ENCODE assay signal across 29 mouse cellular contexts in genomic region chr9:70194622-70195021, GRCm38 (mm10). TPM values are rescaled to one million over a fixed set of nuclear protein-coding genes. Genes with fewer than 3 reads are reported as not detected.
A peak's percentile ranks its signal among the peaks of the same experiment; 100 is the strongest.
DNase-seq lines count a peak whose midpoint lies in the region; ATAC-seq and TF ChIP-seq lines count a peak whose summit lies in the region.
"Had no signal": no experiment of that assay in that cellular context is flagged by ENCODE, and none has a peak within 500 bp of the region (broad histone marks: within the 10 kb centered on the region; RNA-seq: fewer than 3 reads in every experiment).

No protein-coding gene starts in this region.

- 68% methylated on average over 11 of the region's 11 CpGs for WGBS in lung, embryonic 16.5 days
- 82% methylated on average over 11 of the region's 11 CpGs for WGBS in kidney, adult 2 months
- 84% methylated on average over 11 of the region's 11 CpGs for WGBS in midbrain, embryonic 15.5 days

- TF ChIP-seq RAD21 in CH12.LX (IDR thresholded peaks at IDR 0.05; ENCODE audit: low read depth, low read length): no peak; the same call in 1 of the 2 replicates

- no peaks in the 10 kb centered on the region for H3K36me3 ChIP-seq in lung, embryonic 16.5 days (ENCODE audit: control insufficient read depth, insufficient read depth, low read length)
- H3K36me3 ChIP-seq in CH12.LX (replicated peaks in 1 of 2; ENCODE audit: control insufficient read depth in 1 of 2, insufficient read depth in 1 of 2, low read length in 1 of 2): peaks cover 0 to 15% of the 10 kb centered on the region in 2 experiments
- H3K36me3 ChIP-seq in kidney, adult 2 months (ENCODE audit: control insufficient read depth, insufficient read depth, low read length): no peaks in the 10 kb centered on the region
- no peaks in the 10 kb centered on the region for H3K36me3 ChIP-seq in midbrain, embryonic 15.5 days (replicated peaks)
- H3K36me3 ChIP-seq: heart, embryonic 10.5 days; hindbrain, embryonic 15.5 days; intestine, embryonic 15.5 days; limb, embryonic 12.5 days had no signal

- TF ChIP-seq POLR2A in CH12.LX (IDR thresholded peaks at IDR 0.05; ENCODE audit: low read depth, low read length): peak; percentile 51
- no peak for TF ChIP-seq POLR2A in kidney, adult 2 months (IDR thresholded peaks at IDR 0.05; ENCODE audit: low read depth, low read length)

- no peak overlapping the region for H3K27ac ChIP-seq in lung, embryonic 16.5 days (ENCODE audit: low read length)
- H3K27ac ChIP-seq in CH12.LX (ENCODE audit: insufficient read depth, low read depth): no peak overlapping the region
- H3K27ac ChIP-seq in kidney, adult 2 months (ENCODE audit: insufficient read depth, low read depth, low read length): no peak overlapping the region
- no peak overlapping the region for H3K27ac ChIP-seq in midbrain, embryonic 15.5 days
- H3K27ac ChIP-seq: gastrocnemius, adult 2 months; heart, embryonic 10.5 days; hindbrain, embryonic 15.5 days; intestine, embryonic 15.5 days; layer of hippocampus, adult 2 months; limb, embryonic 12.5 days had no signal

- DNase-seq in lung, postnatal 36 days: no peak
- no peak for DNase-seq in CH12.LX (ENCODE audit: extremely low read depth)
- DNase-seq in WW6 (ENCODE audit: low read depth, low spot score): peak; percentile 64
- peak; percentile 35 for DNase-seq in testis, postnatal 14 days (ENCODE audit: low spot score)
- no peak for DNase-seq in layer of hippocampus, adult 8-10 months (ENCODE audit: low spot score in 2 of 2)
- DNase-seq in kidney, adult 2 months: no peak
- DNase-seq: adrenal gland, adult 8-10 months; cerebellum, adult 8-10 months; cerebellum, postnatal 36 days; embryo, embryonic 11 days; gastrocnemius, adult 2 months; kidney, adult 9 months; kidney, postnatal 14 days; liver, postnatal 0 days; right cerebral cortex, postnatal 14 days; thymus, adult 2 months had no signal

- no peak for TF ChIP-seq EP300 in CH12.LX (IDR thresholded peaks at IDR 0.05; ENCODE audit: low read length)

- H3K4me2 ChIP-seq in lung, embryonic 16.5 days (ENCODE audit: low read depth, low read length): no peak overlapping the region
- no peak overlapping the region for H3K4me2 ChIP-seq in CH12.LX (ENCODE audit: insufficient read depth, low read depth, poor library complexity, severe bottlenecking)
- no peak overlapping the region for H3K4me2 ChIP-seq in midbrain, embryonic 15.5 days
- H3K4me2 ChIP-seq: hindbrain, embryonic 15.5 days; intestine, embryonic 15.5 days; limb, embryonic 12.5 days; liver, embryonic 11.5 days; midbrain, embryonic 11.5 days had no signal

- TF ChIP-seq CTCF in CH12.LX (conservative IDR thresholded peaks at IDR 0.05 in 1 of 2, IDR thresholded peaks at IDR 0.05 in 1 of 2; ENCODE audit: low read depth in 2 of 2, low read length in 2 of 2): peak in 1 of 2 experiments; percentile 44; a peak in 2 of 4 replicates
- TF ChIP-seq CTCF in kidney, adult 2 months (conservative IDR thresholded peaks at IDR 0.05; ENCODE audit: insufficient read depth, insufficient read length, low read depth, low read length): no peak

- no peaks in the 10 kb centered on the region for H3K79me2 ChIP-seq in CH12.LX (replicated peaks; ENCODE audit: control insufficient read depth, extremely low read depth, insufficient read depth, poor library complexity, severe bottlenecking)

- H3K4me1 ChIP-seq in lung, embryonic 16.5 days (replicated peaks; ENCODE audit: control insufficient read depth, insufficient read depth, low read length): no peaks in the 10 kb centered on the region
- H3K4me1 ChIP-seq in CH12.LX (ENCODE audit: control insufficient read depth in 1 of 2, insufficient read depth in 2 of 2): peaks cover 6 to 18% of the 10 kb centered on the region in 2 experiments
- H3K4me1 ChIP-seq in kidney, adult 2 months (ENCODE audit: control insufficient read depth, insufficient read depth, low read length): no peaks in the 10 kb centered on the region
- no peaks in the 10 kb centered on the region for H3K4me1 ChIP-seq in midbrain, embryonic 15.5 days
- H3K4me1 ChIP-seq: hindbrain, embryonic 15.5 days; intestine, embryonic 15.5 days; limb, embryonic 12.5 days had no signal

- no peaks in the 10 kb centered on the region for H3K27me3 ChIP-seq in lung, embryonic 16.5 days (ENCODE audit: control insufficient read depth, insufficient read depth, low read depth, low read length)
- H3K27me3 ChIP-seq in CH12.LX (replicated peaks): no peaks in the 10 kb centered on the region
- H3K27me3 ChIP-seq in kidney, adult 2 months (replicated peaks; ENCODE audit: control insufficient read depth, insufficient read depth, low read length): no peaks in the 10 kb centered on the region
- H3K27me3 ChIP-seq in midbrain, embryonic 15.5 days (replicated peaks): no peaks in the 10 kb centered on the region
- H3K27me3 ChIP-seq: hindbrain, embryonic 15.5 days; intestine, embryonic 15.5 days; limb, embryonic 12.5 days had no signal

- H3K9ac ChIP-seq in lung, embryonic 16.5 days (ENCODE audit: low read length): no peak overlapping the region
- no peak overlapping the region for H3K9ac ChIP-seq in CH12.LX (ENCODE audit: insufficient read depth, low read depth)
- no peak overlapping the region for H3K9ac ChIP-seq in midbrain, embryonic 15.5 days
- H3K9ac ChIP-seq: hindbrain, embryonic 15.5 days; intestine, embryonic 15.5 days; limb, embryonic 12.5 days; liver, postnatal 0 days had no signal

- in situ Hi-C loops in CH12.LX (cut with MboI; ENCODE audit: low pct_ligation_motif_present, low pct_unique_long_range_greater_than_20kb, low sequenced_read_pairs): loop anchor here (25.0 kb wide), 1 partner anchor 318 kb away; the partner anchor contains the start of gene Rnf111

- ATAC-seq in lung, embryonic 16.5 days (ENCODE audit: low read depth): peak; percentile 38; the same call in 1 of the 2 replicates
- no peak for ATAC-seq in midbrain, embryonic 15.5 days (replicated peaks)
- ATAC-seq: activated CD4-positive, CD25-positive, alpha-beta regulatory T cell, adult 4 months; forebrain, embryonic 14.5 days; intestine, embryonic 15.5 days; liver, postnatal 0 days had no signal

- dilution Hi-C loops in CH12.LX (cut with MboI; ENCODE audit: extremely low pct_ligation_motif_present, extremely low pct_unique_long_range_greater_than_20kb, low sequenced_read_pairs): no loop called here

- H3K4me3 ChIP-seq in lung, embryonic 16.5 days (ENCODE audit: low read length): no peak overlapping the region
- peak overlapping the region in 1 of 3 experiments; percentile 41 for H3K4me3 ChIP-seq in CH12.LX (replicated peaks in 1 of 3; ENCODE audit: low read depth in 2 of 3, low read length in 2 of 3, poor library complexity in 1 of 3)
- no peak overlapping the region for H3K4me3 ChIP-seq in kidney, adult 2 months (ENCODE audit: insufficient read depth, low read depth, low read length)
- H3K4me3 ChIP-seq in midbrain, embryonic 15.5 days: no peak overlapping the region
- H3K4me3 ChIP-seq: gastrocnemius, adult 2 months; heart, embryonic 10.5 days; hindbrain, embryonic 15.5 days; intestine, embryonic 15.5 days; layer of hippocampus, adult 2 months; limb, embryonic 12.5 days had no signal

- H3K9me3 ChIP-seq in lung, embryonic 16.5 days (ENCODE audit: control insufficient read depth, low read length): no peaks in the 10 kb centered on the region
- no peaks in the 10 kb centered on the region for H3K9me3 ChIP-seq in CH12.LX (replicated peaks; ENCODE audit: low read length)
- H3K9me3 ChIP-seq in midbrain, embryonic 15.5 days: no peaks in the 10 kb centered on the region
- H3K9me3 ChIP-seq: heart, embryonic 10.5 days; hindbrain, embryonic 15.5 days; intestine, embryonic 15.5 days; limb, embryonic 12.5 days had no signal

TF ChIP-seq in CH12.LX, 34 proteins besides CTCF, POLR2A, EP300 and RAD21:
- TF ChIP-seq MYC (IDR thresholded peaks at IDR 0.05; ENCODE audit: low read depth, low read length) (no peak), IRF4 (IDR thresholded peaks at IDR 0.05; ENCODE audit: low read depth, low read length) (no peak), GABPA (IDR thresholded peaks at IDR 0.05; ENCODE audit: insufficient replicate concordance, low read depth, low read length) (no peak), ELF1 (IDR thresholded peaks at IDR 0.05; ENCODE audit: low read depth, low read length) (peak; percentile 47; the same call in 1 of the 2 replicates), E2F4 (IDR thresholded peaks at IDR 0.05; ENCODE audit: insufficient replicate concordance, low read depth, low read length) (no peak), HCFC1 (IDR thresholded peaks at IDR 0.05; ENCODE audit: low read depth, low read length) (peak; percentile 62), SMC3 (IDR thresholded peaks at IDR 0.05; ENCODE audit: low read depth, low read length) (peak; percentile 32)
TF ChIP-seq in CH12.LX: peak in this region for 3.

RNA-seq across cellular contexts. Expression of gene Myo1e, which starts 12.5 kb away (rescaled TPM):
- polyA plus RNA-seq in lung, embryonic 16.5 days (2015; fragmentation: Nextera tagmentation; extraction: Ambion mirVana): 46.2 and 50.1 TPM in 2 replicates
- total RNA-seq in CH12.LX (2012; rRNA removed): 97.6 and 98.7 TPM in 2 replicates
- total RNA-seq in CH12.LX (2014; rRNA removed): 82.3 and 88.5 TPM in 2 replicates
- polyA plus RNA-seq in CH12.LX (2012; ENCODE audit: insufficient read length, low read depth): 186 and 188 TPM in 2 replicates
- 10 to 100 TPM in 3 of 4 experiments, 1 to 10 TPM in 1; 8.6 to 30.0 (median 18.7) TPM for total RNA-seq in layer of hippocampus, adult 8-10 months (2022)
- 13.1 and 14.5 TPM in 2 replicates for polyA plus RNA-seq in kidney, adult 2 months (2012; rRNA removed)
- 5.3 and 6.1 TPM in 2 replicates for polyA plus RNA-seq in midbrain, embryonic 15.5 days (2015; fragmentation: Nextera tagmentation; extraction: Ambion mirVana)
- total RNA-seq: megakaryocyte progenitor cell, adult 5-6 weeks had no signal

RNA-seq across cellular contexts. Expression of gene Fam81a, which starts 52.3 kb away (rescaled TPM):
- polyA plus RNA-seq in lung, embryonic 16.5 days (2015; fragmentation: Nextera tagmentation; extraction: Ambion mirVana): 7.4 and 8.6 TPM in 2 replicates
- total RNA-seq in CH12.LX (2012; rRNA removed) (0.04 and 0.13 TPM in 2 replicates), CH12.LX (2014; rRNA removed) (0.09 TPM in 1 of 2 replicates, not detected in the other)
- not detected in 2 replicates for polyA plus RNA-seq in CH12.LX (2012; ENCODE audit: insufficient read length, low read depth)
- 100 to 1,000 TPM in 1 of 4 experiments, 10 to 100 TPM in 3; 91.7 to 101 (median 94.0) TPM for total RNA-seq in layer of hippocampus, adult 8-10 months (2022)
- polyA plus RNA-seq in kidney, adult 2 months (2012; rRNA removed): 11.1 and 12.4 TPM in 2 replicates
- 8.2 and 8.4 TPM in 2 replicates for polyA plus RNA-seq in midbrain, embryonic 15.5 days (2015; fragmentation: Nextera tagmentation; extraction: Ambion mirVana)
- total RNA-seq: hematopoietic stem cell, adult 5-6 weeks; megakaryocyte progenitor cell, adult 5-6 weeks had no signal

Comparison
In these comparisons a context has a peak if more than half of its experiments do, and no peak if none do; other contexts are left out.
1. DNase-seq: peak in WW6 (single experiment) and testis, postnatal 14 days (single experiment); none in lung, postnatal 36 days (single experiment), CH12.LX (single experiment), layer of hippocampus, adult 8-10 months (0 of 2) and kidney, adult 2 months (single experiment).